Mouse (Mus musculus): Measurements from ENCODE around the gene Akt1s1. TPM values are rescaled to one million over a fixed set of nuclear protein-coding genes. Genes with fewer than 3 reads are reported as not detected.
A peak's percentile ranks its signal among the peaks of the same experiment; 100 is the strongest.

Gene Akt1s1
- polyA plus RNA-seq, 1 experiment from 2014 or later: 70.8 TPM

- Histone ChIP-seq H3K9ac (ENCODE audit: low read length) (peak overlapping the region; percentile 67), H3K27ac (replicated peaks) (peak overlapping the region; percentile 86), H3K27me3 (ENCODE audit: control insufficient read depth, insufficient read depth, low read length) (no peaks in the 10 kb centered on the region), H3K9me3 (ENCODE audit: control insufficient read depth, low read length) (no peaks in the 10 kb centered on the region), H3K4me3 (ENCODE audit: low read depth, low read length) (peak overlapping the region; percentile 65), H3K4me2 (replicated peaks; ENCODE audit: low read depth) (peak overlapping the region; percentile 72), H3K4me1 (replicated peaks; ENCODE audit: control insufficient read depth, insufficient read depth) (no peaks in the 10 kb centered on the region; the same call in none of the 2 replicates), H3K36me3 (ENCODE audit: control insufficient read depth, insufficient read depth, low read length) (peaks cover 5% of the 10 kb centered on the region)
- DNase-seq (ENCODE audit: low spot score) (no peak), ATAC-seq (ENCODE audit: low FRiP score, low TSS enrichment) (no peak)
- 28% methylated on average over 10 of the region's 10 CpGs for WGBS
- TF ChIP-seq EP300 (optimal IDR thresholded peaks at IDR 0.05): no peak
- no peak for TF ChIP-seq CTCF (IDR thresholded peaks at IDR 0.05; ENCODE audit: low read depth)
These were observed 47.7 kb downstream of the Akt1s1 start for GRCm38 (mm10) chr7:44896499-44896898.

DNA sequence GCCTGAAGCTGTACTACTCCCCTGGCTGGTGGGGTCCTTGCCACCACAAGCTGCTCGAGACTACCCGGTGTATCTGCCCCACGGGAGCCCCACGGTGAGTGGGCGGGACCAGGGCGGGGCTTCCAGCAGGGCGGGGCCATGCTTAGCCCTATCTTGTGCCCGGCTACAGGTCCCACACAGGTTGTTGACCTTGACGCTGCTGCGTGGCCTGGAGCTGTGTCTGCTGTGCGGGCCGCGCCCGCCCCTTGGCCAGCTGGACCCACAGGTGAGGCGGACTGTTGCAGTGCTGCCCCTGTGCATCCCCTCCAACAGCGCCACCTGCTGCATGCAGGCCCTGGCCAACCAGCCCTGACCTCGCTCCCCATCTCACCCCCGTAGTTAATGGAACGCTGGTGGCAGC, 49.8 kb downstream of the Akt1s1 start:
- Histone ChIP-seq H3K9ac (ENCODE audit: low read length) (no peak overlapping the region), H3K36me3 (ENCODE audit: control insufficient read depth, insufficient read depth, low read length) (peaks cover 6% of the 10 kb centered on the region), H3K4me3 (ENCODE audit: low read depth, low read length) (no peak overlapping the region), H3K9me3 (ENCODE audit: control insufficient read depth, low read length) (no peaks in the 10 kb centered on the region), H3K27ac (replicated peaks) (no peak overlapping the region), H3K4me1 (replicated peaks; ENCODE audit: control insufficient read depth, insufficient read depth) (no peaks in the 10 kb centered on the region; the same call in none of the 2 replicates), H3K27me3 (ENCODE audit: control insufficient read depth, insufficient read depth, low read length) (no peaks in the 10 kb centered on the region), H3K4me2 (replicated peaks; ENCODE audit: low read depth) (peak overlapping the region; percentile 29)
- DNase-seq (ENCODE audit: low spot score) (peak; percentile 78), ATAC-seq (ENCODE audit: low FRiP score, low TSS enrichment) (peak; percentile 25)
- WGBS: 33% methylated on average over 19 of the region's 19 CpGs
- peak; percentile 64 for TF ChIP-seq CTCF (IDR thresholded peaks at IDR 0.05; ENCODE audit: low read depth)
- no peak for TF ChIP-seq EP300 (optimal IDR thresholded peaks at IDR 0.05)

DNA sequence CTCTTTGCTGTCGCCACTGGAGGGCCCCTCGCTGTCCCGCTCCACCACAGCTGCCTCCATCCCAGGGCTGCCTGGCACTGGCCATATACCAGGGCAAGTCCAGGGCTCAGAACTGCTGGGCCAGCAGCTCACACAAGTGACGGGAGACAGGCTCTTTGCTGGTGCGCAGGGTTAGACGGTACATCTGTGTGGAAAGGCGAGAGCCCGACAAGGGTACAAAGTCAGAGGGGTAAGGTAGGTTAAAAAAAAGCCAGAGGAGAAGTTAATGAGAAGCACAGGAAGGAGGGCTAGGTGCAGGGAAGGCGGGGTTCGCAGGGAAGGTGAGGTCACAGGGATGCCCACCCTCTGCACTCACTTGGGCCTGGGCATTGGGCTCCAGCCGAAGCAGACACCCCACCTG, 51.8 kb downstream of the Akt1s1 start:
- WGBS: 87% methylated on average over 11 of the region's 11 CpGs
- no peak for TF ChIP-seq EP300 (optimal IDR thresholded peaks at IDR 0.05)
- no peak for TF ChIP-seq CTCF (IDR thresholded peaks at IDR 0.05; ENCODE audit: low read depth)
- Histone ChIP-seq H3K27me3 (ENCODE audit: control insufficient read depth, insufficient read depth, low read length) (no peaks in the 10 kb centered on the region), H3K9ac (ENCODE audit: low read length) (no peak overlapping the region), H3K9me3 (ENCODE audit: control insufficient read depth, low read length) (no peaks in the 10 kb centered on the region), H3K4me2 (replicated peaks; ENCODE audit: low read depth) (no peak overlapping the region), H3K27ac (replicated peaks) (no peak overlapping the region; the same call in 1 of the 2 replicates), H3K4me3 (ENCODE audit: low read depth, low read length) (no peak overlapping the region), H3K4me1 (replicated peaks; ENCODE audit: control insufficient read depth, insufficient read depth) (no peaks in the 10 kb centered on the region; the same call in none of the 2 replicates), H3K36me3 (ENCODE audit: control insufficient read depth, insufficient read depth, low read length) (peaks cover 25% of the 10 kb centered on the region)
- ATAC-seq (ENCODE audit: low FRiP score, low TSS enrichment) (no peak), DNase-seq (ENCODE audit: low spot score) (no peak)

DNA sequence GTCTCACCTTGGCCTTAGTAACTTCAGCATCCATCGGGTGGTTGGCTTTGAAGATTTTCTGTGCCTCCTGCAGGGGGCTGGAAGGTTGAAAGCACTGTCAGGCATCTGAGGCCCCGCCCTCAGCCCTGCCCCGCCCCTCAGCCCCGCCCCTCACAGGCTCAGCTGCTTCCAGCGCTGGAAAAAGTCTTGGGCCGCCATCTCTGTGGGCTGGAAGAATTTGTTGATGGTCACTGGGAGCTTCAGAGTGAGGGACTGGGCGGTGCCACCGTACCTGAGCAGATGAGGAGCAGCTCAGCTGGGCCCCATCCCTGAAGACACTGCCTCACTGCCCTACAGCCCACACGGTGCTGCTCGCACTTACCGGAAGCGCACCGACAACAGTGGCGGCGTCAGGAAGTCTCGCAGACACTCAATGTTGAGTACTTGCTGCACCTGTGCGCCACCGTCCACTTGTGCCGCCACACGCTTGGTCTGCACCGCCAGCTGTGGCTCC, 52.5 kb downstream of the Akt1s1 start:
- peak; percentile 61 for TF ChIP-seq CTCF (IDR thresholded peaks at IDR 0.05; ENCODE audit: low read depth)
- no peak for TF ChIP-seq EP300 (optimal IDR thresholded peaks at IDR 0.05)
- H3K9me3 ChIP-seq (ENCODE audit: control insufficient read depth, low read length): no peaks in the 10 kb centered on the region
- DNase-seq (ENCODE audit: low spot score): peak; percentile 91
- peak overlapping the region; percentile 35; the same call in 1 of the 2 replicates for H3K9ac ChIP-seq (ENCODE audit: low read length)
- no peaks in the 10 kb centered on the region for H3K27me3 ChIP-seq (ENCODE audit: control insufficient read depth, insufficient read depth, low read length)
- ATAC-seq (ENCODE audit: low FRiP score, low TSS enrichment): peak; percentile 59
- H3K4me3 ChIP-seq (ENCODE audit: low read depth, low read length): peak overlapping the region; percentile 35
- peaks cover 28% of the 10 kb centered on the region for H3K36me3 ChIP-seq (ENCODE audit: control insufficient read depth, insufficient read depth, low read length)
- H3K27ac ChIP-seq (replicated peaks): peak overlapping the region; percentile 73
- WGBS: 22% methylated on average over 20 of the region's 21 CpGs
- peak overlapping the region; percentile 54 for H3K4me2 ChIP-seq (replicated peaks; ENCODE audit: low read depth)
- H3K4me1 ChIP-seq (replicated peaks; ENCODE audit: control insufficient read depth, insufficient read depth): no peaks in the 10 kb centered on the region; the same call in none of the 2 replicates

MicroRNAs encoded within 50 kb of the gene (microRNA counts, 519-probe panel; counts per million panel counts)
- microRNA mmu-miR-707: not detected

Small RNAs within 50 kb of the gene (microRNA-seq; reads per million reads assigned to microRNA genes)
- not detected for gene Mir707

Other genes with a start within 250 kb of the Akt1s1 start
- gene Myh14, start 178.1 kb upstream of the Akt1s1 start, polyA plus RNA-seq (2015; fragmentation: Nextera tagmentation; extraction: Ambion mirVana): 28.1 and 28.4 TPM in 2 replicates
- not detected in 2 replicates for gene Izumo2, start 140.2 kb upstream of the Akt1s1 start, polyA plus RNA-seq (2015; fragmentation: Nextera tagmentation; extraction: Ambion mirVana)
- gene Vrk3, start 100.6 kb upstream of the Akt1s1 start, polyA plus RNA-seq (2015; fragmentation: Nextera tagmentation; extraction: Ambion mirVana): 21.7 and 22.3 TPM in 2 replicates
- 0.30 and 0.42 TPM in 2 replicates for gene Zfp473, start 97.9 kb upstream of the Akt1s1 start, polyA plus RNA-seq (2015; fragmentation: Nextera tagmentation; extraction: Ambion mirVana)
- 33.4 and 34.9 TPM in 2 replicates for gene Nup62, start 32.9 kb upstream of the Akt1s1 start, polyA plus RNA-seq (2015; fragmentation: Nextera tagmentation; extraction: Ambion mirVana)
- 0.69 and 0.75 TPM in 2 replicates for gene Il4i1, start 32.6 kb upstream of the Akt1s1 start, polyA plus RNA-seq (2015; fragmentation: Nextera tagmentation; extraction: Ambion mirVana)
- gene Atf5, start 32.3 kb upstream of the Akt1s1 start, polyA plus RNA-seq (2015; fragmentation: Nextera tagmentation; extraction: Ambion mirVana): 7.3 and 7.7 TPM in 2 replicates
- gene Tbc1d17, start 88 bp downstream of the Akt1s1 start, polyA plus RNA-seq (2015; fragmentation: Nextera tagmentation; extraction: Ambion mirVana): 45.4 and 48.0 TPM in 2 replicates
- 23.5 and 25.7 TPM in 2 replicates for gene Pnkp, start 8.1 kb downstream of the Akt1s1 start, polyA plus RNA-seq (2015; fragmentation: Nextera tagmentation; extraction: Ambion mirVana)
- gene Ptov1, start 20.8 kb downstream of the Akt1s1 start, polyA plus RNA-seq (2015; fragmentation: Nextera tagmentation; extraction: Ambion mirVana): 159 and 179 TPM in 2 replicates
- gene Med25, start 43.7 kb downstream of the Akt1s1 start, polyA plus RNA-seq (2015; fragmentation: Nextera tagmentation; extraction: Ambion mirVana): 64.4 and 75.3 TPM in 2 replicates
- 13.1 and 15.6 TPM in 2 replicates for gene Fuz, start 47.1 kb downstream of the Akt1s1 start, polyA plus RNA-seq (2015; fragmentation: Nextera tagmentation; extraction: Ambion mirVana)
- gene Ap2a1, start 80.5 kb downstream of the Akt1s1 start, polyA plus RNA-seq (2015; fragmentation: Nextera tagmentation; extraction: Ambion mirVana): 29.3 and 33.9 TPM in 2 replicates
- gene Tsks, start 94.2 kb downstream of the Akt1s1 start, polyA plus RNA-seq (2015; fragmentation: Nextera tagmentation; extraction: Ambion mirVana): 0.08 TPM in 1 of 2 replicates, not detected in the other
- gene Cpt1c, start 125.9 kb downstream of the Akt1s1 start, polyA plus RNA-seq (2015; fragmentation: Nextera tagmentation; extraction: Ambion mirVana): 5.6 and 7.3 TPM in 2 replicates
- 181 and 185 TPM in 2 replicates for gene Prmt1, start 137.6 kb downstream of the Akt1s1 start, polyA plus RNA-seq (2015; fragmentation: Nextera tagmentation; extraction: Ambion mirVana)
- 55.7 and 59.8 TPM in 2 replicates for gene Irf3, start 148.7 kb downstream of the Akt1s1 start, polyA plus RNA-seq (2015; fragmentation: Nextera tagmentation; extraction: Ambion mirVana)
- gene Bcl2l12, start 149.7 kb downstream of the Akt1s1 start, polyA plus RNA-seq (2015; fragmentation: Nextera tagmentation; extraction: Ambion mirVana): 23.0 and 23.4 TPM in 2 replicates
- 14.9 and 18.6 TPM in 2 replicates for gene Scaf1, start 167.4 kb downstream of the Akt1s1 start, polyA plus RNA-seq (2015; fragmentation: Nextera tagmentation; extraction: Ambion mirVana)
- gene Rras, start 169.0 kb downstream of the Akt1s1 start, polyA plus RNA-seq (2015; fragmentation: Nextera tagmentation; extraction: Ambion mirVana): 81.5 and 87.2 TPM in 2 replicates
- gene Prr12, start 203.9 kb downstream of the Akt1s1 start, polyA plus RNA-seq (2015; fragmentation: Nextera tagmentation; extraction: Ambion mirVana): 3.4 and 3.8 TPM in 2 replicates
- 43.0 and 44.1 TPM in 2 replicates for gene Nosip, start 213.4 kb downstream of the Akt1s1 start, polyA plus RNA-seq (2015; fragmentation: Nextera tagmentation; extraction: Ambion mirVana)
- gene Prrg2, start 213.7 kb downstream of the Akt1s1 start, polyA plus RNA-seq (2015; fragmentation: Nextera tagmentation; extraction: Ambion mirVana): 33.6 and 37.4 TPM in 2 replicates
- 157 and 176 TPM in 2 replicates for gene Rcn3, start 243.2 kb downstream of the Akt1s1 start, polyA plus RNA-seq (2015; fragmentation: Nextera tagmentation; extraction: Ambion mirVana)